Mouse (Mus musculus): ENCODE data around the gene Ndufs8. TPM values are rescaled to one million over a fixed set of nuclear protein-coding genes. Genes with fewer than 3 reads are reported as not detected.

The Ndufs8 gene
- polyA plus RNA-seq, 1 experiment = 91.7 TPM

DNA sequence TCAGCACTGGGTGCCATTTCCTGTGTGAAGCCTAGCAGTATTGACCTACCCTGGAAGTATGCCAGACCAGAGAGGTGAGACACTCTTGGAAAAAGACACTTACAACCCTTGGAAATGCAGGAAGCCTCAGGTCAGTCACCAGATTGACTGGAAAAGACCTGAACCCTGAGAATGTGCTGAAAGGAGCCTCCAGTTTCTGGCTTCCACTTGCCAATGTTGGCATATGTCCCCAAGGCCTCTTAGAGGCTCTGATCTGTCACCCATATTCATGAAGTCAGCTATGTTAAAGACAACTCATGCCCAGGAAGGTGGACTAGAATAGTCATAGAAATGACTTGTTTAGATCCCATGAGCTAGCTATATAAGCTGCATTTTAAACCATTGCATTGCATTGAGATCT is 41.1 kb downstream of the Ndufs8 start:
- H3K36me3 ChIP-seq (ENCODE audit: control insufficient read depth, insufficient read depth, low read length, poor library complexity, severe bottlenecking) = peaks cover 20% of the 10 kb centered on the region
- no peak overlapping the region for H3K4me3 ChIP-seq (ENCODE audit: low read depth, low read length)
- no peaks in the 10 kb centered on the region for H3K4me1 ChIP-seq (ENCODE audit: control insufficient read depth, insufficient read depth, low read length)
- no peak overlapping the region for H3K9ac ChIP-seq (ENCODE audit: low read depth, poor library complexity, severe bottlenecking)
- no peaks in the 10 kb centered on the region for H3K9me3 ChIP-seq (replicated peaks; ENCODE audit: control insufficient read depth, insufficient read depth, low read length, poor library complexity, severe bottlenecking)
- no peak overlapping the region for H3K27ac ChIP-seq (ENCODE audit: insufficient read depth, low read length)
- TF ChIP-seq EP300 (IDR thresholded peaks at IDR 0.05; ENCODE audit: insufficient read depth, low read depth, low read length) (no peak), POLR2A (IDR thresholded peaks at IDR 0.05; ENCODE audit: insufficient read depth, low read length) (no peak), CTCF (IDR thresholded peaks at IDR 0.05; ENCODE audit: low read depth, low read length) (no peak)
- no peaks in the 10 kb centered on the region for H3K27me3 ChIP-seq (ENCODE audit: control insufficient read depth, insufficient read depth, low read length, poor library complexity, severe bottlenecking)

DNA sequence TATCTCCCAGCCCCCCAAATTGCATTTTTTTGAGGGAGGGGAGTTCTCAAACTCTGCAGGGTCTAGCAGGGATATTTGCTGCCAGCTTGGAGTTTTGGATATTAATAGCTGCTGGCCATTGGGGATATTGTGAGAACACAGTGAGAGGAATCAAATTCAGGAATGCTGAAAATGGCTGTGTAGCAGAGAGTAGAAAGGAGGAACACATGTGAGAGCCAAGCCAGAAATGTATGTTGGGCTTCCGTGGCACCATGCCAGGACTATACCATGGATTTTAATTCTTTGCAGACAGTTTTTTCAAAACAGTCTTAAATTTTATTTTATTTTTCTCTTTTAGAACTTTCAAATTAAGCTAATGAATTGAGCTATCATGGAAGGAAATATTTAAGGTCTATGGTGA is 44.3 kb downstream of the Ndufs8 start:
- Histone ChIP-seq H3K9me3 (replicated peaks; ENCODE audit: control insufficient read depth, insufficient read depth, low read length, poor library complexity, severe bottlenecking) (no peaks in the 10 kb centered on the region), H3K4me1 (ENCODE audit: control insufficient read depth, insufficient read depth, low read length) (no peaks in the 10 kb centered on the region), H3K27me3 (ENCODE audit: control insufficient read depth, insufficient read depth, low read length, poor library complexity, severe bottlenecking) (no peaks in the 10 kb centered on the region), H3K36me3 (ENCODE audit: control insufficient read depth, insufficient read depth, low read length, poor library complexity, severe bottlenecking) (peaks cover 28% of the 10 kb centered on the region), H3K4me3 (ENCODE audit: low read depth, low read length) (no peak overlapping the region), H3K27ac (ENCODE audit: insufficient read depth, low read length) (no peak overlapping the region), H3K9ac (ENCODE audit: low read depth, poor library complexity, severe bottlenecking) (no peak overlapping the region)
- TF ChIP-seq CTCF (IDR thresholded peaks at IDR 0.05; ENCODE audit: low read depth, low read length) (no peak), EP300 (IDR thresholded peaks at IDR 0.05; ENCODE audit: insufficient read depth, low read depth, low read length) (no peak), POLR2A (IDR thresholded peaks at IDR 0.05; ENCODE audit: insufficient read depth, low read length) (no peak)

DNA sequence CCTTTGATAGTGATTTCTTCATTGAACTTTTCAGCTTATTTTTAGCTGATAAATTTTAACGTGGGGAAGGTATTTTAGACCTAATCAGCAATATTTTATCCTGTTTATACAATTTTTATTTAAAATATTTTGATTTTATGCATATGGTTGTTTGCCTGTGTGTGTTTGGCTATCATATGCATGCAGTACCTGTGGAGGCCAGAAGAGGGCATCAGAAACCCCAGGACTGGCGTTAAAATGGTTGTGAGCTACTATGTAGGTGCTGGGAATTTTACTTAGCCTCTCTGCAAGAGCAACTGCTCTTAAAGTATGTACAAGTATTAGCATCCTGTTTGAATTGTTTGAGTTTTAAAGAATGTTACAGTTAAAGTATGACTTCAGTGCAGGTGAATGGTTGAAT is 47.6 kb downstream of the Ndufs8 start:
- Histone ChIP-seq H3K4me3 (ENCODE audit: low read depth, low read length) (no peak overlapping the region), H3K9me3 (replicated peaks; ENCODE audit: control insufficient read depth, insufficient read depth, low read length, poor library complexity, severe bottlenecking) (no peaks in the 10 kb centered on the region), H3K36me3 (ENCODE audit: control insufficient read depth, insufficient read depth, low read length, poor library complexity, severe bottlenecking) (peaks cover 31% of the 10 kb centered on the region), H3K9ac (ENCODE audit: low read depth, poor library complexity, severe bottlenecking) (no peak overlapping the region), H3K4me1 (ENCODE audit: control insufficient read depth, insufficient read depth, low read length) (no peaks in the 10 kb centered on the region), H3K27me3 (ENCODE audit: control insufficient read depth, insufficient read depth, low read length, poor library complexity, severe bottlenecking) (no peaks in the 10 kb centered on the region), H3K27ac (ENCODE audit: insufficient read depth, low read length) (no peak overlapping the region)
- no peak for TF ChIP-seq POLR2A (IDR thresholded peaks at IDR 0.05; ENCODE audit: insufficient read depth, low read length)
- no peak for TF ChIP-seq EP300 (IDR thresholded peaks at IDR 0.05; ENCODE audit: insufficient read depth, low read depth, low read length)
- no peak for TF ChIP-seq CTCF (IDR thresholded peaks at IDR 0.05; ENCODE audit: low read depth, low read length)

DNA sequence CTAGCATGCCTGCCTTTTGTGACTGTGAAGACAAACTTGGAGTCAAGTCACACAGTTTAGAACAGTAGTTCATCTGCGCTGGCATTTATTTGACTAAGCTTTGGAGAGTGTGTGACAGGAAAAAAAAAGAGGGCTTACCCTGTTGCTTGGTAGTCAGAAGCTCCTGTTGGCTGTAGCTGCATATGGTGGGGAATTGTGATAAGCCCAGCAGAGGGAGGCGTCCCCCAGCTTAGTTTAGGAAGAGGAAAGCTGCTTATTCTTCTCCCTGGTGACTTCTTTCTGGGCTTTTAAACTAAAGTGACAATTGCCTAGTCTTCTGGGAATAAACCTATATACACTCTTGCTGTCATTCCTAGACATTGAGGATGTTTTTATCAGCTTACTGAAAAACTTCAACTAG is 49.9 kb downstream of the Ndufs8 start:
- no peaks in the 10 kb centered on the region for H3K27me3 ChIP-seq (ENCODE audit: control insufficient read depth, insufficient read depth, low read length, poor library complexity, severe bottlenecking)
- H3K4me1 ChIP-seq (ENCODE audit: control insufficient read depth, insufficient read depth, low read length) = no peaks in the 10 kb centered on the region
- no peaks in the 10 kb centered on the region for H3K9me3 ChIP-seq (replicated peaks; ENCODE audit: control insufficient read depth, insufficient read depth, low read length, poor library complexity, severe bottlenecking)
- no peak for TF ChIP-seq EP300 (IDR thresholded peaks at IDR 0.05; ENCODE audit: insufficient read depth, low read depth, low read length)
- TF ChIP-seq CTCF (IDR thresholded peaks at IDR 0.05; ENCODE audit: low read depth, low read length) = no peak
- no peak for TF ChIP-seq POLR2A (IDR thresholded peaks at IDR 0.05; ENCODE audit: insufficient read depth, low read length)
- no peak overlapping the region for H3K9ac ChIP-seq (ENCODE audit: low read depth, poor library complexity, severe bottlenecking)
- peaks cover 32% of the 10 kb centered on the region for H3K36me3 ChIP-seq (ENCODE audit: control insufficient read depth, insufficient read depth, low read length, poor library complexity, severe bottlenecking)
- no peak overlapping the region for H3K27ac ChIP-seq (ENCODE audit: insufficient read depth, low read length)
- no peak overlapping the region for H3K4me3 ChIP-seq (ENCODE audit: low read depth, low read length)

Other genes starting within 250 kb of the Ndufs8 start
- gene Lrp5, start 226.2 kb downstream of the Ndufs8 start, polyA plus RNA-seq (2011; ENCODE audit: insufficient read depth, insufficient read length, low read depth, missing spikeins) = 38.6 and 40.2 TPM in 2 replicates
- gene 1810055G02Rik, start 204.5 kb downstream of the Ndufs8 start, polyA plus RNA-seq (2011; ENCODE audit: insufficient read depth, insufficient read length, low read depth, missing spikeins) = 30.7 and 31.8 TPM in 2 replicates
- gene Kmt5b, start 145.4 kb downstream of the Ndufs8 start, polyA plus RNA-seq (2011; ENCODE audit: insufficient read depth, insufficient read length, low read depth, missing spikeins) = 34.6 and 39.4 TPM in 2 replicates
- gene Chka, start 61.0 kb downstream of the Ndufs8 start, polyA plus RNA-seq (2011; ENCODE audit: insufficient read depth, insufficient read length, low read depth, missing spikeins) = 142 and 148 TPM in 2 replicates
- gene Tcirg1, start 5.6 kb downstream of the Ndufs8 start, polyA plus RNA-seq (2011; ENCODE audit: insufficient read depth, insufficient read length, low read depth, missing spikeins) = 25.2 and 30.0 TPM in 2 replicates
- 0.66 and 0.96 TPM in 2 replicates for gene Aldh3b1, start 17.0 kb upstream of the Ndufs8 start, polyA plus RNA-seq (2011; ENCODE audit: insufficient read depth, insufficient read length, low read depth, missing spikeins)
- 12.1 and 13.5 TPM in 2 replicates for gene Unc93b1, start 22.4 kb upstream of the Ndufs8 start, polyA plus RNA-seq (2011; ENCODE audit: insufficient read depth, insufficient read length, low read depth, missing spikeins)
- not detected in 2 replicates for gene Aldh3b3, start 45.9 kb upstream of the Ndufs8 start, polyA plus RNA-seq (2011; ENCODE audit: insufficient read depth, insufficient read length, low read depth, missing spikeins)
- gene Aldh3b2, start 59.6 kb upstream of the Ndufs8 start, polyA plus RNA-seq (2011; ENCODE audit: insufficient read depth, insufficient read length, low read depth, missing spikeins) = 1.3 and 1.4 TPM in 2 replicates
- gene Acy3, start 73.8 kb upstream of the Ndufs8 start, polyA plus RNA-seq (2011; ENCODE audit: insufficient read depth, insufficient read length, low read depth, missing spikeins) = 4.8 and 7.8 TPM in 2 replicates
- gene Tbx10, start 80.0 kb upstream of the Ndufs8 start, polyA plus RNA-seq (2011; ENCODE audit: insufficient read depth, insufficient read length, low read depth, missing spikeins) = not detected in 2 replicates
- gene Nudt8, start 87.8 kb upstream of the Ndufs8 start, polyA plus RNA-seq (2011; ENCODE audit: insufficient read depth, insufficient read length, low read depth, missing spikeins) = 17.3 and 20.8 TPM in 2 replicates
- gene Gm49405, start 87.9 kb upstream of the Ndufs8 start, polyA plus RNA-seq (2011; ENCODE audit: insufficient read depth, insufficient read length, low read depth, missing spikeins) = 2.4 and 3.0 TPM in 2 replicates
- gene Doc2g, start 90.5 kb upstream of the Ndufs8 start, polyA plus RNA-seq (2011; ENCODE audit: insufficient read depth, insufficient read length, low read depth, missing spikeins) = 2.9 and 3.6 TPM in 2 replicates
- gene Ndufv1, start 100.0 kb upstream of the Ndufs8 start, polyA plus RNA-seq (2011; ENCODE audit: insufficient read depth, insufficient read length, low read depth, missing spikeins) = 77.9 and 89.6 TPM in 2 replicates
- gene Gstp1, start 125.2 kb upstream of the Ndufs8 start, polyA plus RNA-seq (2011; ENCODE audit: insufficient read depth, insufficient read length, low read depth, missing spikeins) = 119 and 155 TPM in 2 replicates
- 29.3 and 32.1 TPM in 2 replicates for gene Gstp2, start 133.2 kb upstream of the Ndufs8 start, polyA plus RNA-seq (2011; ENCODE audit: insufficient read depth, insufficient read length, low read depth, missing spikeins)
- gene Gstp3, start 146.8 kb upstream of the Ndufs8 start, polyA plus RNA-seq (2011; ENCODE audit: insufficient read depth, insufficient read length, low read depth, missing spikeins) = 0.91 and 2.3 TPM in 2 replicates
- gene Cabp2, start 168.8 kb upstream of the Ndufs8 start, polyA plus RNA-seq (2011; ENCODE audit: insufficient read depth, insufficient read length, low read depth, missing spikeins) = not detected in 2 replicates
- 26.9 and 32.5 TPM in 2 replicates for gene Cdk2ap2, start 184.4 kb upstream of the Ndufs8 start, polyA plus RNA-seq (2011; ENCODE audit: insufficient read depth, insufficient read length, low read depth, missing spikeins)
- gene Pitpnm1, start 187.2 kb upstream of the Ndufs8 start, polyA plus RNA-seq (2011; ENCODE audit: insufficient read depth, insufficient read length, low read depth, missing spikeins) = 9.8 and 11.2 TPM in 2 replicates
- gene Aip, start 213.1 kb upstream of the Ndufs8 start, polyA plus RNA-seq (2011; ENCODE audit: insufficient read depth, insufficient read length, low read depth, missing spikeins) = 43.8 and 51.3 TPM in 2 replicates
- gene Gpr152, start 227.0 kb upstream of the Ndufs8 start, polyA plus RNA-seq (2011; ENCODE audit: insufficient read depth, insufficient read length, low read depth, missing spikeins) = not detected in 2 replicates
- gene Cabp4, start 231.3 kb upstream of the Ndufs8 start, polyA plus RNA-seq (2011; ENCODE audit: insufficient read depth, insufficient read length, low read depth, missing spikeins) = not detected in 2 replicates
- gene Coro1b, start 235.8 kb upstream of the Ndufs8 start, polyA plus RNA-seq (2011; ENCODE audit: insufficient read depth, insufficient read length, low read depth, missing spikeins) = 82.4 and 88.1 TPM in 2 replicates
- not detected in 2 replicates for gene Ptprcap, start 240.8 kb upstream of the Ndufs8 start, polyA plus RNA-seq (2011; ENCODE audit: insufficient read depth, insufficient read length, low read depth, missing spikeins)